Comparison of ENCODE assay signal across 8 mouse cellular contexts in the genomic region with DNA sequence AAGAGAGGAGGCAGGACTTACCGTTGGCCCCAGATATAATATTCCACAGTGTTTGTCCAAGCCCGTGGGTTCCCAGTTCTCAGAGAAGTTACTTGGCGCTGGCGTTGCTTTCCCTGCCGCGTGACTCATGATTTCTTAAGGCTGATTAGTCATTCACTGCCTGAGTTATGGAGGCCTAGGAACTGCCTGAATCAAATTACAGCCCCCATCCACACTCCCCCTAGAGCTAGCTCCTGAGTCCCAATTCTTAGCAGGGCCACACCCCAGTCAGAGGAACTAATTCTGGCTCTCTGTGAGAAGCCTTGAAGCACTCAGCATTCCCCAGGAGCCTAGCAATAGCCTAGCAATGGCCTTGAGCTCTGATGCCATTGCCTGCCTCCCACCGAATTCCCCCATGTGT. TPM values are rescaled to one million over a fixed set of nuclear protein-coding genes. Genes with fewer than 3 reads are reported as not detected.
DNase-seq lines count a peak whose midpoint lies in the region; ATAC-seq and TF ChIP-seq lines count a peak whose summit lies in the region.

No protein-coding gene starts in this region.

- no peak for DNase-seq in midbrain, embryonic 10.5 days (ENCODE audit: low spot score)
- no peak for DNase-seq in midbrain, embryonic 14.5 days
- DNase-seq in adrenal gland, postnatal 25 days, result peak; percentile 61
- DNase-seq in gastrocnemius, postnatal 4 days (ENCODE audit: low spot score in 2 of 2), result peak; percentile 34 to 62
- peak; percentile 70 for DNase-seq in kidney, adult 18-20 months
- peak; percentile 94 for DNase-seq in lung, postnatal 0 days (ENCODE audit: low spot score)
- DNase-seq in telencephalon, adult 2 months (ENCODE audit: low read depth, low spot score), result peak; percentile 84

- H3K27me3 ChIP-seq in midbrain, embryonic 10.5 days (ENCODE audit: low read depth, poor library complexity, severe bottlenecking), result no peaks in the 10 kb centered on the region
- no peaks in the 10 kb centered on the region for H3K27me3 ChIP-seq in midbrain, embryonic 14.5 days (ENCODE audit: control insufficient read depth, insufficient read depth, low read length)
- no peaks in the 10 kb centered on the region for H3K27me3 ChIP-seq in lung, postnatal 0 days (replicated peaks; ENCODE audit: insufficient read depth, low read length)

- peak; percentile 87 for TF ChIP-seq EP300 in lung, postnatal 0 days (IDR thresholded peaks at IDR 0.05)

- 0 out of 2 replicates have a peak overlapping the region, but pooled peaks have one; percentile 29 for H3K27ac ChIP-seq in midbrain, embryonic 10.5 days (replicated peaks)
- no peak overlapping the region for H3K27ac ChIP-seq in midbrain, embryonic 14.5 days (replicated peaks; ENCODE audit: low read depth, low read length)
- peak overlapping the region; percentile 83 for H3K27ac ChIP-seq in lung, postnatal 0 days (ENCODE audit: low read length)

- H3K4me3 ChIP-seq in midbrain, embryonic 10.5 days, result no peak overlapping the region
- no peak overlapping the region for H3K4me3 ChIP-seq in midbrain, embryonic 14.5 days (replicated peaks; ENCODE audit: low read depth, low read length)
- H3K4me3 ChIP-seq in lung, postnatal 0 days (ENCODE audit: low read depth, low read length), result no peak overlapping the region

- H3K4me2 ChIP-seq in midbrain, embryonic 14.5 days (ENCODE audit: low read length), result no peak overlapping the region
- 0 out of 2 replicates have a peak overlapping the region, but pooled peaks have one; percentile 9 for H3K4me2 ChIP-seq in lung, postnatal 0 days (replicated peaks; ENCODE audit: low read depth, low read length)

- no peak overlapping the region for H3K9ac ChIP-seq in midbrain, embryonic 14.5 days (replicated peaks; ENCODE audit: low read length)
- no peak overlapping the region for H3K9ac ChIP-seq in lung, postnatal 0 days (replicated peaks; ENCODE audit: low read depth)

- peaks cover 37% of the 10 kb centered on the region for H3K4me1 ChIP-seq in midbrain, embryonic 10.5 days
- H3K4me1 ChIP-seq in midbrain, embryonic 14.5 days (ENCODE audit: control insufficient read depth, insufficient read depth, low read length), result peaks cover 11% of the 10 kb centered on the region; the same call in 1 of the 2 replicates
- peaks cover 22% of the 10 kb centered on the region; the same call in 1 of the 2 replicates for H3K4me1 ChIP-seq in lung, postnatal 0 days (ENCODE audit: insufficient read depth, low read depth, low read length)

- peak; percentile 21; the same call in 1 of the 2 replicates for TF ChIP-seq CTCF in lung, postnatal 0 days (IDR thresholded peaks at IDR 0.05)

- WGBS in midbrain, embryonic 10.5 days, result 79% methylated on average over 7 of the region's 7 CpGs
- 54% methylated on average over 7 of the region's 7 CpGs for WGBS in midbrain, embryonic 14.5 days
- 23% methylated on average over 7 of the region's 7 CpGs for WGBS in lung, postnatal 0 days

- no peak for ATAC-seq in midbrain, embryonic 14.5 days (ENCODE audit: low FRiP score, low TSS enrichment)
- ATAC-seq in lung, postnatal 0 days, result peak; percentile 89
- no peak for ATAC-seq in monocyte, adult 5-6 weeks (replicated peaks; ENCODE audit: insufficient number of reproducible peaks, low FRiP score, low TSS enrichment, poor library complexity, severe bottlenecking)

- H3K9me3 ChIP-seq in midbrain, embryonic 10.5 days (replicated peaks), result no peaks in the 10 kb centered on the region
- H3K9me3 ChIP-seq in midbrain, embryonic 14.5 days (ENCODE audit: control insufficient read depth, low read length), result no peaks in the 10 kb centered on the region
- H3K9me3 ChIP-seq in lung, postnatal 0 days (ENCODE audit: low read length), result no peaks in the 10 kb centered on the region

- H3K36me3 ChIP-seq in midbrain, embryonic 10.5 days, result peaks cover 13% of the 10 kb centered on the region
- no peaks in the 10 kb centered on the region for H3K36me3 ChIP-seq in midbrain, embryonic 14.5 days (ENCODE audit: control insufficient read depth, insufficient read depth, low read length)
- no peaks in the 10 kb centered on the region for H3K36me3 ChIP-seq in lung, postnatal 0 days (ENCODE audit: insufficient read depth, low read length)

RNA-seq across cellular contexts. Expression of gene Ano6, which starts 13.6 kb away (rescaled TPM):
- polyA plus RNA-seq in midbrain, embryonic 10.5 days (2016; fragmentation: Nextera tagmentation; extraction: Ambion mirVana), result 30.0 and 33.6 TPM in 2 replicates
- 17.7 and 27.8 TPM in 2 replicates for polyA plus RNA-seq in midbrain, embryonic 14.5 days (2014; fragmentation: Nextera tagmentation; extraction: Ambion mirVana)
- total RNA-seq in adrenal gland, postnatal 25 days (2021), result 75.2 and 75.4 TPM in 2 replicates
- 10 to 100 TPM; 87.9 to 88.7 TPM for total RNA-seq in gastrocnemius, postnatal 4 days (2021)
- polyA plus RNA-seq in lung, postnatal 0 days (2015; fragmentation: Nextera tagmentation; extraction: Ambion mirVana), result 37.5 and 38.9 TPM in 2 replicates
- total RNA-seq in monocyte, adult 5-6 weeks (2017), result 47.5 to 60.0 TPM (median 54.9 TPM) in 3 replicates

Comparison
In these comparisons a context has a peak if more than half of its experiments do, and no peak if none do; other contexts are left out.
1. DNase-seq: peak in adrenal gland, postnatal 25 days (single experiment), gastrocnemius, postnatal 4 days (2 of 2), kidney, adult 18-20 months (single experiment), lung, postnatal 0 days (single experiment) and telencephalon, adult 2 months (single experiment); none in midbrain, embryonic 10.5 days (single experiment) and midbrain, embryonic 14.5 days (single experiment).